Mouse (Mus musculus): ENCODE measurements at regions not wholly inside any gene's neighbourhood (a gene's known extent, or its start where the extent isn't known, plus 50 kb on each side); places are given as distances from the start of the nearest gene placed in this dataset.
A peak's percentile ranks its signal among the peaks of the same experiment; 100 is the strongest.
"Not testable (repeated sequence)": the region's sequence is repeated elsewhere in the genome, so short reads cannot be mapped to it uniquely, and the experiment has no call there.

- DNase-seq = no peak
These were observed 144.7 kb downstream of the Bcl2l11 start for GRCm38 (mm10) chr2:128270377-128271129.

- DNase-seq = peak; percentile 9 to 14
These were observed 147.0 kb downstream of the Bcl2l11 start for GRCm38 (mm10) chr2:128272789-128273188.

GRCm38 (mm10) chr2:128273292-128273691 is 147.5 kb downstream of the Bcl2l11 start:
- DNase-seq = no peak

- no peak for DNase-seq
These were observed 150.5 kb downstream of the Bcl2l11 start for GRCm38 (mm10) chr2:128276337-128276736.

GRCm38 (mm10) chr2:128277387-128278123 is 151.7 kb downstream of the Bcl2l11 start:
- DNase-seq = no peak

GRCm38 (mm10) chr2:128278124-128278432 is 152.2 kb downstream of the Bcl2l11 start:
- DNase-seq = no peak

GRCm38 (mm10) chr2:128278608-128279081 is 152.8 kb downstream of the Bcl2l11 start:
- peak in 1 of 2 experiments; percentile 14 for DNase-seq

- DNase-seq = no peak
These were observed 153.4 kb downstream of the Bcl2l11 start for GRCm38 (mm10) chr2:128279127-128279710.

- DNase-seq = no peak
These were observed 156.8 kb downstream of the Bcl2l11 start for GRCm38 (mm10) chr2:128282591-128282990.

GRCm38 (mm10) chr2:128284822-128285421 is 159.1 kb downstream of the Bcl2l11 start:
- DNase-seq = peak; percentile 75 to 81

GRCm38 (mm10) chr2:128285457-128285856 is 159.6 kb downstream of the Bcl2l11 start:
- DNase-seq = no peak

GRCm38 (mm10) chr2:128288138-128288551 is 162.3 kb downstream of the Bcl2l11 start:
- no peak for DNase-seq

- no peak for DNase-seq
These were observed 164.8 kb downstream of the Bcl2l11 start for GRCm38 (mm10) chr2:128290609-128291008.

- no peak for DNase-seq
These were observed 168.8 kb downstream of the Bcl2l11 start for GRCm38 (mm10) chr2:128294610-128295009.

GRCm38 (mm10) chr2:128295018-128295424 is 169.2 kb downstream of the Bcl2l11 start:
- no peak for DNase-seq

GRCm38 (mm10) chr2:128295726-128296234 is 169.9 kb downstream of the Bcl2l11 start:
- no peak for DNase-seq

- not testable (repeated sequence) for DNase-seq
These were observed 170.6 kb downstream of the Bcl2l11 start for GRCm38 (mm10) chr2:128296423-128296822.

- DNase-seq = no peak
These were observed 171.1 kb downstream of the Bcl2l11 start for GRCm38 (mm10) chr2:128296897-128297296.

- DNase-seq = no peak
These were observed 172.0 kb downstream of the Bcl2l11 start for GRCm38 (mm10) chr2:128297821-128298220.

GRCm38 (mm10) chr2:128298996-128299395 is 173.2 kb downstream of the Bcl2l11 start:
- DNase-seq = no peak

- DNase-seq = no peak
These were observed 175.9 kb downstream of the Bcl2l11 start for GRCm38 (mm10) chr2:128301709-128302108.

GRCm38 (mm10) chr2:128304063-128304712 is 178.3 kb downstream of the Bcl2l11 start:
- DNase-seq = no peak

- DNase-seq = no peak
These were observed 180.9 kb downstream of the Bcl2l11 start for GRCm38 (mm10) chr2:128306693-128307092.
